Mouse (Mus musculus): ENCODE measurements around the gene Ddah1. TPM values are rescaled to one million over a fixed set of nuclear protein-coding genes. Genes with fewer than 3 reads are reported as not detected.

Ddah1 gene
- polyA plus RNA-seq, 1 experiment from 2014 or later: 145 TPM

- peak; percentile 67 for ATAC-seq
- no peak overlapping the region for H3K4me3 ChIP-seq (replicated peaks; ENCODE audit: low read length)
- no peaks in the 10 kb centered on the region for H3K27me3 ChIP-seq (replicated peaks; ENCODE audit: control insufficient read depth, insufficient read depth, low read length)
- H3K4me1 ChIP-seq (replicated peaks; ENCODE audit: control insufficient read depth, insufficient read depth, low read length): peaks cover 13% of the 10 kb centered on the region
- no peak overlapping the region for H3K27ac ChIP-seq (ENCODE audit: low read length)
- no peak overlapping the region for H3K9ac ChIP-seq (replicated peaks; ENCODE audit: low read depth, low read length)
- no peak overlapping the region for H3K4me2 ChIP-seq (ENCODE audit: low read length)
- H3K36me3 ChIP-seq (ENCODE audit: control insufficient read depth, insufficient read depth): no peaks in the 10 kb centered on the region
- no peaks in the 10 kb centered on the region for H3K9me3 ChIP-seq (ENCODE audit: control insufficient read depth, low read length)
- WGBS: 33% methylated on average over 8 of the region's 8 CpGs
These were observed 75.6 kb downstream of the Ddah1 start for GRCm38 (mm10) chr3:145833948-145834538.

GRCm38 (mm10) chr3:145838281-145838680, 79.8 kb downstream of the Ddah1 start:
- no peak for ATAC-seq
- H3K4me2 ChIP-seq (ENCODE audit: low read length): no peak overlapping the region

GRCm38 (mm10) chr3:145841961-145842710, 83.7 kb downstream of the Ddah1 start:
- Histone ChIP-seq H3K4me2 (ENCODE audit: low read length) (no peak overlapping the region), H3K27ac (ENCODE audit: low read length) (no peak overlapping the region), H3K36me3 (ENCODE audit: control insufficient read depth, insufficient read depth) (no peaks in the 10 kb centered on the region), H3K9ac (replicated peaks; ENCODE audit: low read depth, low read length) (no peak overlapping the region), H3K9me3 (ENCODE audit: control insufficient read depth, low read length) (0 out of 2 replicates have a peak, but pooled peaks cover 2% of the 10 kb centered on the region), H3K4me1 (replicated peaks; ENCODE audit: control insufficient read depth, insufficient read depth, low read length) (no peaks in the 10 kb centered on the region), H3K27me3 (replicated peaks; ENCODE audit: control insufficient read depth, insufficient read depth, low read length) (no peaks in the 10 kb centered on the region), H3K4me3 (replicated peaks; ENCODE audit: low read length) (no peak overlapping the region)
- ATAC-seq: peak; percentile 72
- 69% methylated on average over 12 of the region's 12 CpGs for WGBS

More at GRCm38 (mm10) chr3:145838281-145838680, 79.8 kb downstream of the Ddah1 start:
- peaks cover 7% of the 10 kb centered on the region for H3K4me1 ChIP-seq (replicated peaks; ENCODE audit: control insufficient read depth, insufficient read depth, low read length)
- H3K9me3 ChIP-seq (ENCODE audit: control insufficient read depth, low read length): 0 out of 2 replicates have a peak, but pooled peaks cover 2% of the 10 kb centered on the region
- no peak overlapping the region for H3K9ac ChIP-seq (replicated peaks; ENCODE audit: low read depth, low read length)
- H3K27me3 ChIP-seq (replicated peaks; ENCODE audit: control insufficient read depth, insufficient read depth, low read length): no peaks in the 10 kb centered on the region
- H3K4me3 ChIP-seq (replicated peaks; ENCODE audit: low read length): no peak overlapping the region
- H3K36me3 ChIP-seq (ENCODE audit: control insufficient read depth, insufficient read depth): no peaks in the 10 kb centered on the region
- no peak overlapping the region for H3K27ac ChIP-seq (ENCODE audit: low read length)

- Histone ChIP-seq H3K27me3 (replicated peaks; ENCODE audit: control insufficient read depth, insufficient read depth, low read length) (no peaks in the 10 kb centered on the region), H3K9me3 (ENCODE audit: control insufficient read depth, low read length) (0 out of 2 replicates have a peak, but pooled peaks cover 2% of the 10 kb centered on the region), H3K4me1 (replicated peaks; ENCODE audit: control insufficient read depth, insufficient read depth, low read length) (no peaks in the 10 kb centered on the region), H3K36me3 (ENCODE audit: control insufficient read depth, insufficient read depth) (no peaks in the 10 kb centered on the region), H3K27ac (ENCODE audit: low read length) (no peak overlapping the region), H3K4me2 (ENCODE audit: low read length) (no peak overlapping the region), H3K9ac (replicated peaks; ENCODE audit: low read depth, low read length) (no peak overlapping the region), H3K4me3 (replicated peaks; ENCODE audit: low read length) (no peak overlapping the region)
- no peak for ATAC-seq
- WGBS: 94% methylated on average over 3 of the region's 3 CpGs
These were observed 85.4 kb downstream of the Ddah1 start for GRCm38 (mm10) chr3:145843836-145844235.

GRCm38 (mm10) chr3:145844891-145845290, 86.4 kb downstream of the Ddah1 start:
- no peak for ATAC-seq
- no peak overlapping the region for H3K9ac ChIP-seq (replicated peaks; ENCODE audit: low read depth, low read length)
- H3K9me3 ChIP-seq (ENCODE audit: control insufficient read depth, low read length): no peaks in the 10 kb centered on the region
- WGBS: 93% methylated on average over 3 of the region's 3 CpGs
- no peak overlapping the region for H3K27ac ChIP-seq (ENCODE audit: low read length)
- no peak overlapping the region for H3K4me2 ChIP-seq (ENCODE audit: low read length)
- no peaks in the 10 kb centered on the region for H3K36me3 ChIP-seq (ENCODE audit: control insufficient read depth, insufficient read depth)
- H3K4me1 ChIP-seq (replicated peaks; ENCODE audit: control insufficient read depth, insufficient read depth, low read length): no peaks in the 10 kb centered on the region
- H3K27me3 ChIP-seq (replicated peaks; ENCODE audit: control insufficient read depth, insufficient read depth, low read length): no peaks in the 10 kb centered on the region
- no peak overlapping the region for H3K4me3 ChIP-seq (replicated peaks; ENCODE audit: low read length)

GRCm38 (mm10) chr3:145846255-145846654, 87.8 kb downstream of the Ddah1 start:
- 61% methylated on average over 2 of the region's 2 CpGs for WGBS
- ATAC-seq: no peak
- no peak overlapping the region for H3K9ac ChIP-seq (replicated peaks; ENCODE audit: low read depth, low read length)
- H3K27ac ChIP-seq (ENCODE audit: low read length): no peak overlapping the region
- H3K4me1 ChIP-seq (replicated peaks; ENCODE audit: control insufficient read depth, insufficient read depth, low read length): no peaks in the 10 kb centered on the region
- no peak overlapping the region for H3K4me3 ChIP-seq (replicated peaks; ENCODE audit: low read length)
- no peak overlapping the region for H3K4me2 ChIP-seq (ENCODE audit: low read length)
- no peaks in the 10 kb centered on the region for H3K9me3 ChIP-seq (ENCODE audit: control insufficient read depth, low read length)
- no peaks in the 10 kb centered on the region for H3K27me3 ChIP-seq (replicated peaks; ENCODE audit: control insufficient read depth, insufficient read depth, low read length)
- no peaks in the 10 kb centered on the region for H3K36me3 ChIP-seq (ENCODE audit: control insufficient read depth, insufficient read depth)

- 22% methylated on average over 5 of the region's 5 CpGs for WGBS
- H3K4me1 ChIP-seq (replicated peaks; ENCODE audit: control insufficient read depth, insufficient read depth, low read length): peaks cover 8% of the 10 kb centered on the region; the same call in 1 of the 2 replicates
- 0 out of 2 replicates have a peak, but pooled peaks have one; percentile 11 for ATAC-seq
These were observed 93.6 kb downstream of the Ddah1 start for GRCm38 (mm10) chr3:145852041-145852440.

GRCm38 (mm10) chr3:145852800-145853199, 94.3 kb downstream of the Ddah1 start:
- 93% methylated on average over 4 of the region's 4 CpGs for WGBS
- H3K27ac ChIP-seq (ENCODE audit: low read length): no peak overlapping the region
- H3K36me3 ChIP-seq (ENCODE audit: control insufficient read depth, insufficient read depth): no peaks in the 10 kb centered on the region
- no peak overlapping the region for H3K4me3 ChIP-seq (replicated peaks; ENCODE audit: low read length)
- H3K9ac ChIP-seq (replicated peaks; ENCODE audit: low read depth, low read length): no peak overlapping the region
- 0 out of 2 replicates have a peak, but pooled peaks cover 3% of the 10 kb centered on the region for H3K9me3 ChIP-seq (ENCODE audit: control insufficient read depth, low read length)
- peaks cover 8% of the 10 kb centered on the region; the same call in 1 of the 2 replicates for H3K4me1 ChIP-seq (replicated peaks; ENCODE audit: control insufficient read depth, insufficient read depth, low read length)
- no peaks in the 10 kb centered on the region for H3K27me3 ChIP-seq (replicated peaks; ENCODE audit: control insufficient read depth, insufficient read depth, low read length)
- no peak overlapping the region for H3K4me2 ChIP-seq (ENCODE audit: low read length)
- ATAC-seq: peak; percentile 17; the same call in 1 of the 2 replicates

More at GRCm38 (mm10) chr3:145852041-145852440, 93.6 kb downstream of the Ddah1 start:
- Histone ChIP-seq H3K27me3 (replicated peaks; ENCODE audit: control insufficient read depth, insufficient read depth, low read length) (no peaks in the 10 kb centered on the region), H3K9ac (replicated peaks; ENCODE audit: low read depth, low read length) (no peak overlapping the region), H3K4me3 (replicated peaks; ENCODE audit: low read length) (no peak overlapping the region), H3K27ac (ENCODE audit: low read length) (no peak overlapping the region), H3K36me3 (ENCODE audit: control insufficient read depth, insufficient read depth) (no peaks in the 10 kb centered on the region), H3K4me2 (ENCODE audit: low read length) (no peak overlapping the region), H3K9me3 (ENCODE audit: control insufficient read depth, low read length) (no peaks in the 10 kb centered on the region)

GRCm38 (mm10) chr3:145853713-145854112, 95.2 kb downstream of the Ddah1 start:
- H3K27ac ChIP-seq (ENCODE audit: low read length): no peak overlapping the region
- no peak overlapping the region for H3K4me2 ChIP-seq (ENCODE audit: low read length)
- 84% methylated on average over 4 of the region's 4 CpGs for WGBS
- H3K27me3 ChIP-seq (replicated peaks; ENCODE audit: control insufficient read depth, insufficient read depth, low read length): no peaks in the 10 kb centered on the region
- H3K9ac ChIP-seq (replicated peaks; ENCODE audit: low read depth, low read length): no peak overlapping the region
- H3K9me3 ChIP-seq (ENCODE audit: control insufficient read depth, low read length): 0 out of 2 replicates have a peak, but pooled peaks cover 5% of the 10 kb centered on the region
- ATAC-seq: no peak
- H3K4me1 ChIP-seq (replicated peaks; ENCODE audit: control insufficient read depth, insufficient read depth, low read length): peaks cover 8% of the 10 kb centered on the region; the same call in 1 of the 2 replicates
- no peaks in the 10 kb centered on the region for H3K36me3 ChIP-seq (ENCODE audit: control insufficient read depth, insufficient read depth)
- H3K4me3 ChIP-seq (replicated peaks; ENCODE audit: low read length): no peak overlapping the region

Data from forebrain, embryonic 16.5 days (tissue).